Mouse (Mus musculus): Measurements from ENCODE around the gene Hdgfl2.

DNA sequence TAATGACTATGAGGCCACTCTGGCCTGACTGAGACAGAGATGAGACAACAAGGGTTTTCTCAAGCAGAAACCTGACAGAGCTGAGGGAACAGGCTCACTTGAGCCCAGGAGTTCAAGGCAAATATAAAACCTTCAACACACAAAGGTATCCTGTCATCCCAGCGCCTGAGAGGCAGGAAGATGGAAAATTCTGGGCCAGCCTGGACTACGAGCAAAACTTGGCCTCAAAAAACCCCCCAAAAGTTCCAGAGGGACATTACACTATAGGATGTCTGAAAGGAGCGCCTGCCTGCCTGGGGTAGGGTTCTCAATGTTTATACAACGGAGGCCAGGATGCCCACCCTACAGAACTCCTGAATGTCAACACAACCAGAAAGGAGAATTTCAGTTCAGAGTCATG is 44.2 kb upstream of the Hdgfl2 start:
- TF ChIP-seq CTCF (IDR thresholded peaks at IDR 0.05; ENCODE audit: low read depth) (no peak), EP300 (IDR thresholded peaks at IDR 0.05; ENCODE audit: low read depth) (no peak)

All from liver, postnatal 0 days (tissue).